Mouse (Mus musculus): ENCODE data around the gene Col27a1.

GRCm38 (mm10) chr4:63199366-63199765 lies 14.4 kb upstream of the Col27a1 start:
- TF ChIP-seq POLR2A (IDR thresholded peaks at IDR 0.05; ENCODE audit: insufficient read depth, low read depth, low read length) (no peak), CTCF (IDR thresholded peaks at IDR 0.05) (no peak), EP300 (IDR thresholded peaks at IDR 0.05; ENCODE audit: insufficient read depth, low read depth, low read length) (no peak)
